Mouse (Mus musculus): ENCODE results near the gene Fdx1. TPM values are rescaled to one million over a fixed set of nuclear protein-coding genes. Genes with fewer than 3 reads are reported as not detected.

Fdx1 gene
- polyA plus RNA-seq, 1 experiment: 30.5 TPM

GRCm38 (mm10) chr9:51995331-51996099 is 32.2 kb upstream of the Fdx1 start:
- Histone ChIP-seq H3K4me3 (ENCODE audit: control insufficient read depth, insufficient read depth, low read length) (no peak overlapping the region), H3K4me1 (replicated peaks; ENCODE audit: control insufficient read depth, insufficient read depth, low read length) (no peaks in the 10 kb centered on the region), H3K36me3 (ENCODE audit: control insufficient read depth, insufficient read depth, low read length) (no peaks in the 10 kb centered on the region), H3K27me3 (ENCODE audit: control insufficient read depth, insufficient read depth, low read length) (no peaks in the 10 kb centered on the region), H3K27ac (ENCODE audit: control insufficient read depth, insufficient read depth, low read length) (no peak overlapping the region)
- 92% methylated on average over 5 of the region's 5 CpGs for WGBS
- TF ChIP-seq POLR2A (IDR thresholded peaks at IDR 0.05; ENCODE audit: control insufficient read depth, extremely low read depth, insufficient read depth, low read length, poor library complexity): no peak
- TF ChIP-seq CTCF (IDR thresholded peaks at IDR 0.05; ENCODE audit: borderline replicate concordance, control insufficient read depth, extremely low read depth, insufficient read depth, low read length, poor library complexity): no peak
- DNase-seq: no peak

- 94% methylated on average over 5 of the region's 5 CpGs for WGBS
- TF ChIP-seq POLR2A (IDR thresholded peaks at IDR 0.05; ENCODE audit: control insufficient read depth, extremely low read depth, insufficient read depth, low read length, poor library complexity) (no peak), CTCF (IDR thresholded peaks at IDR 0.05; ENCODE audit: borderline replicate concordance, control insufficient read depth, extremely low read depth, insufficient read depth, low read length, poor library complexity) (no peak)
Observed at GRCm38 (mm10) chr9:51994636-51995260, 31.4 kb upstream of the Fdx1 start.

GRCm38 (mm10) chr9:51993486-51994275 is 30.3 kb upstream of the Fdx1 start:
- 82% methylated on average over 4 of the region's 4 CpGs for WGBS
- DNase-seq: peak; percentile 48
- no peak for TF ChIP-seq CTCF (IDR thresholded peaks at IDR 0.05; ENCODE audit: borderline replicate concordance, control insufficient read depth, extremely low read depth, insufficient read depth, low read length, poor library complexity)
- TF ChIP-seq POLR2A (IDR thresholded peaks at IDR 0.05; ENCODE audit: control insufficient read depth, extremely low read depth, insufficient read depth, low read length, poor library complexity): no peak
- Histone ChIP-seq H3K4me1 (replicated peaks; ENCODE audit: control insufficient read depth, insufficient read depth, low read length) (no peaks in the 10 kb centered on the region), H3K27ac (ENCODE audit: control insufficient read depth, insufficient read depth, low read length) (no peak overlapping the region), H3K36me3 (ENCODE audit: control insufficient read depth, insufficient read depth, low read length) (no peaks in the 10 kb centered on the region), H3K4me3 (ENCODE audit: control insufficient read depth, insufficient read depth, low read length) (no peak overlapping the region), H3K27me3 (ENCODE audit: control insufficient read depth, insufficient read depth, low read length) (no peaks in the 10 kb centered on the region)

More at GRCm38 (mm10) chr9:51994636-51995260, 31.4 kb upstream of the Fdx1 start:
- no peaks in the 10 kb centered on the region for H3K36me3 ChIP-seq (ENCODE audit: control insufficient read depth, insufficient read depth, low read length)
- no peaks in the 10 kb centered on the region for H3K4me1 ChIP-seq (replicated peaks; ENCODE audit: control insufficient read depth, insufficient read depth, low read length)
- no peaks in the 10 kb centered on the region for H3K27me3 ChIP-seq (ENCODE audit: control insufficient read depth, insufficient read depth, low read length)
- H3K4me3 ChIP-seq (ENCODE audit: control insufficient read depth, insufficient read depth, low read length): no peak overlapping the region
- DNase-seq: no peak
- H3K27ac ChIP-seq (ENCODE audit: control insufficient read depth, insufficient read depth, low read length): no peak overlapping the region

- H3K27ac ChIP-seq (ENCODE audit: control insufficient read depth, insufficient read depth, low read length): no peak overlapping the region
- H3K36me3 ChIP-seq (ENCODE audit: control insufficient read depth, insufficient read depth, low read length): no peaks in the 10 kb centered on the region
Observed at GRCm38 (mm10) chr9:51991241-51991876, 28.0 kb upstream of the Fdx1 start.

GRCm38 (mm10) chr9:51990828-51991227 is 27.5 kb upstream of the Fdx1 start:
- no peaks in the 10 kb centered on the region for H3K27me3 ChIP-seq (ENCODE audit: control insufficient read depth, insufficient read depth, low read length)
- H3K4me1 ChIP-seq (replicated peaks; ENCODE audit: control insufficient read depth, insufficient read depth, low read length): no peaks in the 10 kb centered on the region
- 38% methylated on average over 2 of the region's 2 CpGs for whole genome bisulfite sequencing
- H3K36me3 ChIP-seq (ENCODE audit: control insufficient read depth, insufficient read depth, low read length): no peaks in the 10 kb centered on the region
- no peak overlapping the region for H3K27ac ChIP-seq (ENCODE audit: control insufficient read depth, insufficient read depth, low read length)
- TF ChIP-seq POLR2A (IDR thresholded peaks at IDR 0.05; ENCODE audit: control insufficient read depth, extremely low read depth, insufficient read depth, low read length, poor library complexity) (no peak), CTCF (IDR thresholded peaks at IDR 0.05; ENCODE audit: borderline replicate concordance, control insufficient read depth, extremely low read depth, insufficient read depth, low read length, poor library complexity) (no peak)
- no peak overlapping the region for H3K4me3 ChIP-seq (ENCODE audit: control insufficient read depth, insufficient read depth, low read length)
- peak; percentile 60 for DNase-seq

More at GRCm38 (mm10) chr9:51991241-51991876, 28.0 kb upstream of the Fdx1 start:
- WGBS: 57% methylated on average over 2 of the region's 2 CpGs
- no peak overlapping the region for H3K4me3 ChIP-seq (ENCODE audit: control insufficient read depth, insufficient read depth, low read length)
- no peak for DNase-seq
- TF ChIP-seq CTCF (IDR thresholded peaks at IDR 0.05; ENCODE audit: borderline replicate concordance, control insufficient read depth, extremely low read depth, insufficient read depth, low read length, poor library complexity) (no peak), POLR2A (IDR thresholded peaks at IDR 0.05; ENCODE audit: control insufficient read depth, extremely low read depth, insufficient read depth, low read length, poor library complexity) (no peak)
- no peaks in the 10 kb centered on the region for H3K27me3 ChIP-seq (ENCODE audit: control insufficient read depth, insufficient read depth, low read length)
- no peaks in the 10 kb centered on the region for H3K4me1 ChIP-seq (replicated peaks; ENCODE audit: control insufficient read depth, insufficient read depth, low read length)

Measured in thymus, adult 2 months (tissue).